Mouse (Mus musculus): ENCODE results near the gene Pafah1b3. TPM values are rescaled to one million over a fixed set of nuclear protein-coding genes. Genes with fewer than 3 reads are reported as not detected.

Pafah1b3 gene
- polyA plus RNA-seq, 1 experiment from 2014 or later = 513 TPM

GRCm38 (mm10) chr7:25251822-25252221 lies 46.0 kb downstream of the Pafah1b3 start:
- Histone ChIP-seq H3K4me2 (peak overlapping the region; percentile 96), H3K27me3 (no peaks in the 10 kb centered on the region), H3K4me1 (peaks cover 38% of the 10 kb centered on the region), H3K36me3 (ENCODE audit: poor library complexity, severe bottlenecking) (no peaks in the 10 kb centered on the region), H3K9ac (peak overlapping the region; percentile 86; the same call in 1 of the 2 replicates), H3K9me3 (replicated peaks) (no peaks in the 10 kb centered on the region), H3K27ac (peak overlapping the region; percentile 72), H3K4me3 (peak overlapping the region; percentile 85)
- 18% methylated on average over 8 of the region's 8 CpGs for WGBS
- ATAC-seq = no peak

- 3% methylated on average over 22 of the region's 22 CpGs for WGBS
- H3K36me3 ChIP-seq (ENCODE audit: poor library complexity, severe bottlenecking) = no peaks in the 10 kb centered on the region
- no peaks in the 10 kb centered on the region for H3K9me3 ChIP-seq (replicated peaks)
- H3K9ac ChIP-seq = peak overlapping the region; percentile 86
- H3K4me1 ChIP-seq = peaks cover 44% of the 10 kb centered on the region
- H3K4me2 ChIP-seq = peak overlapping the region; percentile 96
- H3K27me3 ChIP-seq = no peaks in the 10 kb centered on the region
- peak overlapping the region; percentile 72 for H3K27ac ChIP-seq
- peak overlapping the region; percentile 85 for H3K4me3 ChIP-seq
- ATAC-seq = no peak
Measured at GRCm38 (mm10) chr7:25251071-25251791, 46.6 kb downstream of the Pafah1b3 start.

GRCm38 (mm10) chr7:25250141-25250972 lies 47.4 kb downstream of the Pafah1b3 start, which contains the start of gene Erf:
Erf (minus strand) TSS chr7:25250761.
- ATAC-seq = peak; percentile 83
- H3K36me3 ChIP-seq (ENCODE audit: poor library complexity, severe bottlenecking) = 0 out of 2 replicates have a peak, but pooled peaks cover 2% of the 10 kb centered on the region
- no peaks in the 10 kb centered on the region for H3K27me3 ChIP-seq
- H3K4me3 ChIP-seq = peak within 1 kb of the TSS; percentile 85
- H3K27ac ChIP-seq = peak within 1 kb of the TSS; percentile 95
- no peaks in the 10 kb centered on the region for H3K9me3 ChIP-seq (replicated peaks)
- under 1% methylated on average over 64 of the region's 81 CpGs for WGBS
- H3K4me2 ChIP-seq = peak within 1 kb of the TSS; percentile 96
- H3K9ac ChIP-seq = peak within 1 kb of the TSS; percentile 86
- H3K4me1 ChIP-seq = peaks cover 52% of the 10 kb centered on the region

- peaks cover 52% of the 10 kb centered on the region for H3K4me1 ChIP-seq
- WGBS = 1% methylated on average over 60 of the region's 73 CpGs
- no peaks in the 10 kb centered on the region for H3K9me3 ChIP-seq (replicated peaks)
- H3K27ac ChIP-seq = peak overlapping the region; percentile 95
- peak overlapping the region; percentile 86 for H3K9ac ChIP-seq
- peak overlapping the region; percentile 96 for H3K4me2 ChIP-seq
- peaks cover 10% of the 10 kb centered on the region for H3K36me3 ChIP-seq (ENCODE audit: poor library complexity, severe bottlenecking)
- H3K27me3 ChIP-seq = no peaks in the 10 kb centered on the region
- ATAC-seq = peak; percentile 31
- peak overlapping the region; percentile 85 for H3K4me3 ChIP-seq
Measured at GRCm38 (mm10) chr7:25249314-25250140, 48.3 kb downstream of the Pafah1b3 start.

- Histone ChIP-seq H3K9me3 (replicated peaks) (no peaks in the 10 kb centered on the region), H3K4me1 (peaks cover 52% of the 10 kb centered on the region), H3K27ac (peak overlapping the region; percentile 95), H3K9ac (peak overlapping the region; percentile 86), H3K36me3 (ENCODE audit: poor library complexity, severe bottlenecking) (peaks cover 17% of the 10 kb centered on the region), H3K4me3 (peak overlapping the region; percentile 85), H3K4me2 (peak overlapping the region; percentile 96), H3K27me3 (no peaks in the 10 kb centered on the region)
- ATAC-seq = no peak; the same call in 1 of the 2 replicates
- under 1% methylated on average over 25 of the region's 25 CpGs for WGBS
Measured at GRCm38 (mm10) chr7:25248846-25249313, 48.9 kb downstream of the Pafah1b3 start.

GRCm38 (mm10) chr7:25248018-25248647 lies 49.7 kb downstream of the Pafah1b3 start:
- no peaks in the 10 kb centered on the region for H3K27me3 ChIP-seq
- H3K9ac ChIP-seq = peak overlapping the region; percentile 86
- H3K27ac ChIP-seq = peak overlapping the region; percentile 95
- H3K4me2 ChIP-seq = peak overlapping the region; percentile 96
- ATAC-seq = peak; percentile 59
- WGBS = 2% methylated on average over 18 of the region's 18 CpGs
- H3K36me3 ChIP-seq (ENCODE audit: poor library complexity, severe bottlenecking) = peaks cover 22% of the 10 kb centered on the region
- peak overlapping the region; percentile 85 for H3K4me3 ChIP-seq
- H3K4me1 ChIP-seq = peaks cover 52% of the 10 kb centered on the region
- H3K9me3 ChIP-seq (replicated peaks) = no peaks in the 10 kb centered on the region

- H3K4me1 ChIP-seq = peaks cover 52% of the 10 kb centered on the region
- 17% methylated on average over 3 of the region's 3 CpGs for WGBS
Measured at GRCm38 (mm10) chr7:25247498-25247897, 50.3 kb downstream of the Pafah1b3 start.

GRCm38 (mm10) chr7:25246759-25247137 lies 51.0 kb downstream of the Pafah1b3 start:
- Histone ChIP-seq H3K9me3 (replicated peaks) (no peaks in the 10 kb centered on the region), H3K36me3 (ENCODE audit: poor library complexity, severe bottlenecking) (peaks cover 27% of the 10 kb centered on the region), H3K9ac (peak overlapping the region; percentile 86), H3K27ac (peak overlapping the region; percentile 95), H3K4me1 (peaks cover 48% of the 10 kb centered on the region), H3K4me3 (peak overlapping the region; percentile 85), H3K27me3 (no peaks in the 10 kb centered on the region), H3K4me2 (peak overlapping the region; percentile 96)
- WGBS = 42% methylated on average over 4 of the region's 4 CpGs
- ATAC-seq = no peak

More at GRCm38 (mm10) chr7:25247498-25247897, 50.3 kb downstream of the Pafah1b3 start:
- Histone ChIP-seq H3K36me3 (ENCODE audit: poor library complexity, severe bottlenecking) (peaks cover 27% of the 10 kb centered on the region), H3K9me3 (replicated peaks) (no peaks in the 10 kb centered on the region), H3K27me3 (no peaks in the 10 kb centered on the region), H3K9ac (peak overlapping the region; percentile 86), H3K27ac (peak overlapping the region; percentile 95), H3K4me2 (peak overlapping the region; percentile 96), H3K4me3 (peak overlapping the region; percentile 85)
- ATAC-seq = no peak

- Histone ChIP-seq H3K27me3 (no peaks in the 10 kb centered on the region), H3K4me2 (peak overlapping the region; percentile 96), H3K9me3 (replicated peaks) (no peaks in the 10 kb centered on the region), H3K4me3 (peak overlapping the region; percentile 85), H3K9ac (peak overlapping the region; percentile 86), H3K36me3 (ENCODE audit: poor library complexity, severe bottlenecking) (peaks cover 27% of the 10 kb centered on the region), H3K27ac (peak overlapping the region; percentile 95), H3K4me1 (peaks cover 43% of the 10 kb centered on the region)
- 61% methylated on average over 20 of the region's 20 CpGs for WGBS
- ATAC-seq = no peak
Measured at GRCm38 (mm10) chr7:25246079-25246758, 51.6 kb downstream of the Pafah1b3 start.

Data from forebrain, embryonic 13.5 days (tissue).